Mouse (Mus musculus) heart, embryonic 13.5 days (tissue): ENCODE data around the gene Prr13. TPM values are rescaled to one million over a fixed set of nuclear protein-coding genes. Genes with fewer than 3 reads are reported as not detected.

Experiments used
- ATAC-seq: fragments of 200-750 bp; cut with Nextera tagmentation; 2 replicates; pipeline ENCODE4 v1.8.0; 2017; ENCODE audit warnings: moderate TSS enrichment; ENCODE audit not compliant: insufficient number of reproducible peaks, low FRiP score, low TSS enrichment; ENCODE audit errors: extremely low read depth
- H3K27ac ChIP-seq: fragments of 300-500 bp; sonication (generic); replicated peaks from 2 replicates; pipeline ENCODE4 v1.5.1; 2015; ENCODE audit warnings: moderate library complexity, mild to moderate bottlenecking, inconsistent platforms
- H3K27me3 ChIP-seq: fragments of 300-500 bp; sonication (generic); replicated peaks from 2 replicates; pipeline ENCODE4 v1.6.1; 2015; ENCODE audit warnings: mild to moderate bottlenecking, inconsistent platforms
- H3K36me3 ChIP-seq: fragments of 300-500 bp; sonication (generic); 2 replicates; pipeline ENCODE4 v1.6.1; 2015; ENCODE audit warnings: mild to moderate bottlenecking, inconsistent platforms
- H3K4me1 ChIP-seq: fragments of 300-500 bp; sonication (generic); 2 replicates; pipeline ENCODE4 v1.6.1; 2015; ENCODE audit warnings: inconsistent platforms
- H3K4me2 ChIP-seq: fragments of 300-500 bp; sonication (generic); 2 replicates; pipeline ENCODE4 v1.6.1; 2015; ENCODE audit warnings: inconsistent platforms, mild to moderate bottlenecking, moderate library complexity
- H3K4me3 ChIP-seq: fragments of 300-500 bp; sonication (generic); 2 replicates; pipeline ENCODE4 v1.5.1; 2015; ENCODE audit warnings: moderate library complexity, mild to moderate bottlenecking, inconsistent platforms
- H3K9ac ChIP-seq: fragments of 300-500 bp; sonication (generic); 2 replicates; pipeline ENCODE4 v1.6.1; 2015; ENCODE audit warnings: inconsistent platforms, mild to moderate bottlenecking, moderate library complexity
- H3K9me3 ChIP-seq: fragments of 300-500 bp; sonication (generic); 2 replicates; pipeline ENCODE4 v1.6.1; 2016; ENCODE audit warnings: inconsistent platforms
- WGBS: fragments of 180-500 bp; shearing (Covaris S2); methylation state at CpG from one replicate; pipeline ENCODE4 v1.1.7; 2015; ENCODE audit warnings: mixed read lengths; 5-methylcytosine and 5-hydroxymethylcytosine counted together
- polyA plus RNA-seq: library from polyadenylated mRNA; unstranded; fragments of >200 nt; fragmentation: Nextera tagmentation; extraction: Ambion mirVana; gene quantifications from 2 replicates; pipeline ENCODE4 v1.2.1, GENCODE M21; 2015

The Prr13 gene
- polyA plus RNA-seq, 1 experiment from 2014 or later, result 102 TPM

DNA sequence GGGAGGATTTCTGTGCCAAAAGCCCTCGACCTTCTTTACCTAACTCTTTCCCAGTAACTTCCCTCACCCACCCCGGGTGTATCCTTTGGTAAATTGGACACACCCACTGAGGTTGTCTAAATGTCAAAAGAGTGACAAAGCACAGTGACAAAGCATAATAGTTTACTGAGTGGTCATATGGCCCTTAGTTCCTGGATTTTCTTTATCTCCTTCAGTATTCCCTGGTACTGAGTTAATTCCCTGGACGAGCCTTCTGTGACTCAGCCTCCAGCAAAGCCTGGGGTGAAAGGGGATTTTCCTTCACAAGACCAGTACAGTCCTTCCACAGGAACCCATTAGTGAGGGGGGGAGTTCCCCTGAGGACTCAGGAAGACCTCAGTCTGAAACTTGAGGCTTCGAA, 2.1 kb downstream of the Prr13 start:
- no peaks in the 10 kb centered on the region for H3K27me3 ChIP-seq
- peaks cover 26% of the 10 kb centered on the region for H3K4me1 ChIP-seq
- ATAC-seq, result no peak
- peak overlapping the region; percentile 79 for H3K9ac ChIP-seq
- H3K4me2 ChIP-seq, result peak overlapping the region; percentile 68
- WGBS, result 43% methylated on average over 4 of the region's 4 CpGs
- no peaks in the 10 kb centered on the region for H3K9me3 ChIP-seq
- H3K4me3 ChIP-seq, result peak overlapping the region; percentile 57
- H3K27ac ChIP-seq, result peak overlapping the region; percentile 64
- peaks cover 24% of the 10 kb centered on the region for H3K36me3 ChIP-seq

DNA sequence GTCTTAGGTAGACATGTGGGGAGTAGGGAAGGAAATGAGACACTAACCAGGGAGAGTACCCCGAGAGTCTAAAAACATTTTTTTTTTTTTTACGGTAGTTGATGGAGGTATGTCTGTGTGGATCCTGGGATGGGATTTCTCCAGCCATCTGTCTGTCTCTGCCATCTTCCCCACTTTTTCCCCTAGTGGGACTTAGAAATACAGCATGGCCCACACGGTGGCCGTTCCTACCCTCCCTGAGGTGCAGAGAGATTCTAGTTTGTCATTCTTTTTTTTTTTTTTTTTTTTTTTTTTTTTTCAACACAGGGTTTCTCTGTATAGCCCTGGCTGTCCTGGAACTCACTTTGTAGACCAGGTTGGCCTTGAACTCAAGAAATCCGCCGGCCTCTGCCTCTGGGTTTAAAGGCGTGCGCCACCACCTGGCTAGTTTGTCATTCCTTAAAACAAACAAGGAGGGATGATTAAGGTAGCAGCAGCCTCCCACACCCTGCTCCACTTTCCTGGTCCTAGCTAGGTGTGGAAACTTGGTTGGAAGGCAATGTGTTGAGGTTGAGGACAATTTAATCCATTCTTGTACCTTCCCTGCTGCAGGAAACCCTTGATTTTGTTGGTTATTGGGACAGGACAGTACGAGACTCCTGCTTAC, 2.7 kb downstream of the Prr13 start:
- Histone ChIP-seq H3K4me1 (peaks cover 26% of the 10 kb centered on the region), H3K9ac (peak overlapping the region; percentile 79), H3K27me3 (no peaks in the 10 kb centered on the region), H3K36me3 (peaks cover 24% of the 10 kb centered on the region), H3K4me2 (peak overlapping the region; percentile 68), H3K4me3 (peak overlapping the region; percentile 57), H3K27ac (peak overlapping the region; percentile 64), H3K9me3 (no peaks in the 10 kb centered on the region)
- ATAC-seq, result no peak
- WGBS, result 75% methylated on average over 9 of the region's 9 CpGs

DNA sequence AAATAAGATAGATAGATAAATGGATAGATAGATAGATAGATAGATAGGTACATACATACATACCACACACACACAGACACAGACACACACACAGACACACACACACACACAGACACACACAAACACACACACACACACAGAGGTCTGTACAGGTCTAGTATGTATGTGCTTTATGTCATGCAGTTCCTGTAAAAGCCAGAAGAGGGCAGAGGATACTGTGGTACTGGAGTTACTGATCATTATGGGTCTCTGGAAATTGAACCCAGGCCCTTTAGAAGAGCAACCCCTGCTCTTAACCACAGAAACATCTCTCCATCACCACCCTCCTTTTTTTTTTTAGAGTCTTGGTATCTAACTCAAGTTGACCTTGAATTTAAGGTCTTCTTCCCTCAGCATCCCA, 4.8 kb downstream of the Prr13 start:
- Histone ChIP-seq H3K27me3 (no peaks in the 10 kb centered on the region), H3K36me3 (peaks cover 30% of the 10 kb centered on the region), H3K4me3 (no peak overlapping the region), H3K4me1 (peaks cover 22% of the 10 kb centered on the region), H3K27ac (no peak overlapping the region), H3K4me2 (no peak overlapping the region), H3K9me3 (no peaks in the 10 kb centered on the region), H3K9ac (no peak overlapping the region)
- no peak for ATAC-seq

DNA sequence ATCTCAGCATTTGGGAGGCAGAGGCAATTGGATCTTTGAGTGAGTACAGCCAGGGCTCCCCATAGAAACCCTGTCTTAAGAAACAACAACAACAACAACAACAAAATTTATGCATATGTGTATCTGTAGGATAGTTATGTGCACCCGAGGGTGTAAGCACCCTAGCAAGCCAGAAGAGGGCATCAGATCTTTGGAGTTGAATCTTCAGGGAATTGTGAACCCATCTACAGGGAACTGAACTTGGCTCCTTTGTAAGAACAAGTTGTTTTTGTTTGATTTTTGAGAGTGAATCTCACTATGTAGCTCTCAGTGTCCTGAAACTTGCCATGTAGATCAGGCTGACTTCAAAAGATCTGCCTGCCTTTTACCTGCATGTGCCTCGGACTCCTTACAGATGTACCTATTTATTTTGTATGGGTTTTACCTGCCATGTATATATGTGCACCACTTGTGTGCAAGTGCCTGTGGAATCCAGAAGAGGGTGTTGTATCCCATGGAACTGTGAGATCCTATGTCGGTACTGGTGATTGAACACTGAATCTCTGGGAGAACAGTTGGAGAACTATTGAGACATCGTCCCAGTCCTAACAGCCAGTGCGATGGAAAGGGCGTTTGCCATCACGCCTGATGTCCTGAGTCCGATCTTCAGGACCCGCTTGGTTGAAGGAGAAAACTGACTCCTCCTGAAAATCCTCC, 10.0 kb downstream of the Prr13 start:
- H3K4me3 ChIP-seq, result no peak overlapping the region
- WGBS, result 93% methylated on average over 9 of the region's 9 CpGs
- H3K27ac ChIP-seq, result no peak overlapping the region
- peaks cover 19% of the 10 kb centered on the region for H3K4me1 ChIP-seq
- no peak overlapping the region for H3K9ac ChIP-seq
- H3K27me3 ChIP-seq, result no peaks in the 10 kb centered on the region
- H3K9me3 ChIP-seq, result no peaks in the 10 kb centered on the region
- no peak for ATAC-seq
- peaks cover 22% of the 10 kb centered on the region for H3K36me3 ChIP-seq
- H3K4me2 ChIP-seq, result no peak overlapping the region

DNA sequence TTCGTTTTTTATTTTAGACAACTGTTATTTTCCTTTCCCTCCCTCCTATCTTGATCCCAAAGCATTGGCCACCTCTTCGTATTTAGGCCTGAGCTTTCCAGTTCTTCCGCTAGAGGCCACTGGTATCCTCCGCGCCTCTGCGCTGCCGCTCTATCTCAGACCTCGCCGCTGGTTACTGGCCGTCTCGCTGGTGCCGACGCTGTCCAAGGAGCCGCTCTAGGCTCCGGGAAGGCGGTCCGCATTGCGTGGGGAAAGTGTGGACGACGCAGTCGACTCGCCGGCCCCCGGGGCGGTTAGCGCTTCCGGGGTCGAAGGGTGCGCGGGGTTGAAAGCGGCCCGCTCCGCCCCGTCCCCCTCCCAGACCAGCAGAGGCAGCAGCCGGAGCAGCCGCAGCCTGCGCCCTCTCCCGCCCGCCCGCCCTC, 11.4 kb downstream of the Prr13 start, which contains the start of gene Pcbp2:
Gene Pcbp2, plus strand, starts transcription at position 357 of the 422 bp plus-strand sequence.
- Histone ChIP-seq H3K9me3 (no peaks in the 10 kb centered on the region), H3K4me1 (peaks cover 19% of the 10 kb centered on the region), H3K9ac (peak within 1 kb of the TSS; percentile 98), H3K27me3 (no peaks in the 10 kb centered on the region), H3K4me3 (peak within 1 kb of the TSS; percentile 93), H3K4me2 (peak within 1 kb of the TSS; percentile 79), H3K27ac (peak within 1 kb of the TSS; percentile 99), H3K36me3 (peaks cover 32% of the 10 kb centered on the region)
- WGBS, result under 1% methylated on average over 36 of the region's 40 CpGs
- peak; percentile 97 for ATAC-seq

DNA sequence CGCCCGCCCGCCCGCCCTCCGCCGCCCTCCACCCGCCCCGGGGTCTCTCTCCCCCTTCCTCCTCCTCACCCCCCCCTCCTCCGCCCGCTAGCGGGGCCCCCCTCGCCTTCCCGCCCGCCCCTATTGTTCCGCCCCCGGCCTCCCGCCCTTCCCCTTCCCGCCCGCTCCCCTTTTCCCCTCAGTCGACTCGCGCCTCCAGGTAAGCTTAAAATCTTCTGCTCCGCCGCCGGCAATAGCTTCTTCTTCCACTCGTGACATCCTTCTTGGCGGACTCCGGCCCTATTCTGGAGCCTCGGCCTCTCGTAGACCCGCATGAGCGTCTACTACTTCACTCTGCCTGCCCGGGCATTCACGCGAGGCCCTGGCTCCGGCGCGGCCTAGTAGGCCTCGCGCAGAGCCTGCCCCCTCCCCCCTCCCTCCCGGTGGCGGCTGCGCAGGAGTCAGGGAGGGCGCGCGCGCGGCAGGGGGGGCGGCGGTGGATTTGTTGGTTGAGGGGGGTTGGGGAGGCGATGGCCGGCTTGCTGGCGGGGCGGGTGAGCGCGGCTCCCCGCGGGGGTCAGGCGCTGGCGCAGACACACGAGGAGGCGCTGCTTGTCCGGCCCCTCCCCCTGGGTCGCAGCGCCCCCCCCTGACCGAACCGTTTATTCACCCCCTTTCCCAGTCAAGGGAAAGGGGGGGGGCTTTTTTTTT, 11.9 kb downstream of the Prr13 start:
- Histone ChIP-seq H3K9me3 (no peaks in the 10 kb centered on the region), H3K27me3 (no peaks in the 10 kb centered on the region), H3K4me2 (peak overlapping the region; percentile 79), H3K4me3 (peak overlapping the region; percentile 93), H3K9ac (peak overlapping the region; percentile 98), H3K36me3 (peaks cover 38% of the 10 kb centered on the region), H3K27ac (peak overlapping the region; percentile 99), H3K4me1 (peaks cover 19% of the 10 kb centered on the region)
- ATAC-seq, result peak; percentile 58
- under 1% methylated on average over 32 of the region's 67 CpGs for WGBS

DNA sequence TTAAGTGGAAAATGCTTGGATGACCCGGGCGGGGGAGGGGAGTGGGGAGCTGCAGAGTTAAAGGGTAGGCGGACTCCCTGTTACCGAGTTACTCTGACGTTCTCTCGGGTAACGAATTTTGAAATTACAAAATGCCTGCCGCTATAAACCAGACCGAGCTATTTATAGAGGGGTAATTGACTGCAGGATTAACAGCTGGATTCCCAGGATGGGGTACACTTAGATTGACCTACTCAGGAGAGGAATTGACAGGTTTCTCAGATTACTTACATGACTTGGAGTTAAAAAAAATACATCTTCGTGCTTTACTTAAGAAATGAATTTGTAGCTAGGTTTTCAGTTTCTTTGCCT, 12.4 kb downstream of the Prr13 start:
- Histone ChIP-seq H3K4me2 (peak overlapping the region; percentile 79), H3K4me3 (peak overlapping the region; percentile 93), H3K27me3 (no peaks in the 10 kb centered on the region), H3K27ac (peak overlapping the region; percentile 99), H3K9me3 (no peaks in the 10 kb centered on the region), H3K9ac (peak overlapping the region; percentile 98), H3K4me1 (peaks cover 19% of the 10 kb centered on the region), H3K36me3 (peaks cover 43% of the 10 kb centered on the region)
- no peak for ATAC-seq
- 0% methylated on average over 10 of the region's 10 CpGs for WGBS

DNA sequence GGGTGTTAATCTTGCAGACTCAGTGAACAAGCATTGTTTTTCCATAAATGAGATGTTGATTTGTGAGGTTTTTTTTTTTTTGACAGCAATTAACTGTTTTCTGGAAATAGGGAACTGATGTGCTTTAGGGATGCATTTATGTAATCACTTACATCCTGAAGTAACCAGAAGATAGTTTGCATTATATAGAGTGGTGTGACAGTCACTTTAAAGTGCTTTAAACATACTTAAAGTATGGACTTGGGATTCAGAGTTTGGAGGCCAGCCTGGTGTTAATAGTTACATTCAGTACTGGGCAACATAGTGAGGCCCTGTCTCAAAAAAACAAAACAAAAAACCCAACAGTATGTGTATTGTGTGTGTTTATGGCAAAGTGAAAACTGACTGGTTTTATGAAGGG, 12.9 kb downstream of the Prr13 start:
- Histone ChIP-seq H3K9me3 (no peaks in the 10 kb centered on the region), H3K27ac (no peak overlapping the region), H3K4me3 (peak overlapping the region; percentile 93), H3K4me2 (peak overlapping the region; percentile 79), H3K27me3 (no peaks in the 10 kb centered on the region), H3K9ac (peak overlapping the region; percentile 98), H3K4me1 (peaks cover 19% of the 10 kb centered on the region), H3K36me3 (peaks cover 47% of the 10 kb centered on the region)
- no peak for ATAC-seq

DNA sequence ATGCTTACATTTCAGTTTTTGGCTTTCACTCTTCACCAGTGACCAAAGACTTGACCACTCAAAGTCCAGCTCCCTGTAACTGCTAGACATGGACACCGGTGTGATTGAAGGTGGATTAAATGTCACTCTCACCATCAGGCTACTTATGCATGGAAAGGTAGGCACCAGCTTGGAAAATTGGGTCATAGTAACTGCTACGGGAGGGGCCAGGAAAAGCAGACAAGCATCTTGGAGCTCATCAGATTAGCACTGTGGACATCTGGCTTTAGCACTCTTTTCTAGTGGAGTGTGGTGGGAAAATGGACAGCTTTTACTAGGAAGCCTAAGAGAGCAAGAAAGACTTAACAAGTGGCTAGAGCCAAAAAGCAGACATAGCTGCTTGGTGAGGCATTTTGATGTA, 14.4 kb downstream of the Prr13 start:
- 62% methylated on average over 2 of the region's 2 CpGs for WGBS
- Histone ChIP-seq H3K9me3 (no peaks in the 10 kb centered on the region), H3K27me3 (no peaks in the 10 kb centered on the region), H3K27ac (no peak overlapping the region), H3K4me1 (peaks cover 19% of the 10 kb centered on the region), H3K4me2 (peak overlapping the region; percentile 79), H3K4me3 (peak overlapping the region; percentile 93; the same call in 1 of the 2 replicates), H3K36me3 (peaks cover 61% of the 10 kb centered on the region), H3K9ac (no peak overlapping the region; the same call in none of the 2 replicates)
- ATAC-seq, result no peak

DNA sequence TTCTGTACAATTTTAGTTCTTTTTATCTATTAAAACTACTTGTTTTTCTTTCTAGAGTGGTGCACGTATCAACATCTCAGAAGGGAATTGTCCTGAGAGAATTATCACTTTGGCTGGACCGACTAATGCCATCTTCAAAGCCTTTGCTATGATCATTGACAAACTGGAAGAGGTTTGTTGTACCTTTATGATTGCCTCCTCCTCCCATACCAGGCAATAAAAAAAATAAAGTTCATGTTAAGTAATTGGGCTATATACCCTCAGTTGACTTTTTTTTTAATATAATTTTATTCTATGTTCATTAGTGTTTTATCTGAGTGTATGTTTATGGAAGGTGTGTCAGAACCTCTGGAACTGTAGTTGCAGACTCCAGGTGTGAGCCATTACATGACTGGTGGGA, 15.7 kb downstream of the Prr13 start:
- Histone ChIP-seq H3K4me3 (no peak overlapping the region), H3K4me2 (no peak overlapping the region), H3K9me3 (no peaks in the 10 kb centered on the region), H3K4me1 (peaks cover 19% of the 10 kb centered on the region), H3K36me3 (peaks cover 64% of the 10 kb centered on the region), H3K27me3 (no peaks in the 10 kb centered on the region), H3K27ac (no peak overlapping the region), H3K9ac (no peak overlapping the region)
- WGBS, result 81% methylated on average over 2 of the region's 2 CpGs
- ATAC-seq, result no peak

DNA sequence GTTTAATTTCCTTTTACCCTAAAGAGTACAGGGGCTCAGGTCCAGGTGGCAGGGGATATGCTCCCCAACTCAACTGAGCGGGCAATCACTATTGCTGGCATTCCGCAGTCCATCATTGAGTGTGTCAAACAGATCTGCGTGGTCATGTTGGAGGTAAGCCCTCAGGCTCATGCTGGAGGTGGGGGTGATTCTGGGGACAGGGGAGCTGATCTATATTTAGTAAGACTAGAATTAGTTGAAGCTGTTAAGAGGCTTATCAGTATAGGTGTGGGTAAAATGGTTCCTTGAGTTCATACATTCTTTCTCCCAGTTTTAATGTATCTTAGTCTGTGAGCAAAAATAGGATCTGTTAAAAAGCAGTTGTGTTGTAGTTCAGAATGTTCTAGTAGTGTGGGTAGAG, 24.3 kb downstream of the Prr13 start:
- H3K27ac ChIP-seq, result peak overlapping the region; percentile 65
- H3K9ac ChIP-seq, result no peak overlapping the region
- H3K9me3 ChIP-seq, result no peaks in the 10 kb centered on the region
- 44% methylated on average over 3 of the region's 3 CpGs for WGBS
- H3K36me3 ChIP-seq, result peaks cover 92% of the 10 kb centered on the region
- no peak overlapping the region for H3K4me3 ChIP-seq
- no peak for ATAC-seq
- H3K4me2 ChIP-seq, result peak overlapping the region; percentile 32
- H3K27me3 ChIP-seq, result no peaks in the 10 kb centered on the region
- peaks cover 33% of the 10 kb centered on the region for H3K4me1 ChIP-seq
